In genomic region chr2:155133977-155134860, GRCm38 (mm10) we compare ENCODE assay signal across 8 mouse cellular contexts. TPM values are rescaled to one million over a fixed set of nuclear protein-coding genes. Genes with fewer than 3 reads are reported as not detected.
DNase-seq lines count a peak whose midpoint lies in the region; ATAC-seq and TF ChIP-seq lines count a peak whose summit lies in the region.

No protein-coding gene starts in this region.

- dilution Hi-C loops in CH12.LX (cut with MboI; ENCODE audit: extremely low pct_ligation_motif_present, extremely low pct_unique_long_range_greater_than_20kb, low sequenced_read_pairs) = no loop called here

- H3K4me3 ChIP-seq in heart, embryonic 10.5 days = peak overlapping the region; percentile 98
- H3K4me3 ChIP-seq in CH12.LX (replicated peaks in 1 of 3; ENCODE audit: low read depth in 2 of 3, low read length in 2 of 3, poor library complexity in 1 of 3) = peak overlapping the region; percentile 80 to 91 (median 84)
- H3K4me3 ChIP-seq in embryonic facial prominence, embryonic 11.5 days (ENCODE audit: low read depth, low read length) = peak overlapping the region; percentile 91
- peak overlapping the region; percentile 96 for H3K4me3 ChIP-seq in hindbrain, embryonic 10.5 days
- peak overlapping the region; percentile 91 for H3K4me3 ChIP-seq in lung, postnatal 0 days (ENCODE audit: low read depth, low read length)
- H3K4me3 ChIP-seq in spleen, adult 2 months (ENCODE audit: extremely low read depth, insufficient read depth, insufficient read length) = peak overlapping the region; percentile 95

- DNase-seq in heart, embryonic 10.5 days (ENCODE audit: low spot score) = peak; percentile 76
- DNase-seq in heart, adult 8-10 months (ENCODE audit: low spot score) = no peak
- peak; percentile 34 for DNase-seq in CH12.LX (ENCODE audit: extremely low read depth)
- DNase-seq in embryonic facial prominence, embryonic 11.5 days (ENCODE audit: low spot score) = peak; percentile 54
- no peak for DNase-seq in hindbrain, embryonic 10.5 days (ENCODE audit: low spot score)
- peak; percentile 36 for DNase-seq in lung, postnatal 0 days (ENCODE audit: low spot score)
- DNase-seq in spleen, adult 2 months (ENCODE audit: low read depth in 1 of 2, low spot score in 2 of 2) = peak in 1 of 2 experiments; percentile 16
- DNase-seq in right cerebral cortex, postnatal 36 days (ENCODE audit: low spot score in 2 of 2) = no peak

- TF ChIP-seq POLR2A in CH12.LX (IDR thresholded peaks at IDR 0.05; ENCODE audit: low read depth, low read length) = no peak
- no peak for TF ChIP-seq POLR2A in spleen, adult 2 months (IDR thresholded peaks at IDR 0.05; ENCODE audit: low read depth, low read length)

- no peak for TF ChIP-seq EP300 in CH12.LX (IDR thresholded peaks at IDR 0.05; ENCODE audit: low read length)
- TF ChIP-seq EP300 in lung, postnatal 0 days (IDR thresholded peaks at IDR 0.05) = no peak

- peaks cover 36% of the 10 kb centered on the region for H3K79me2 ChIP-seq in CH12.LX (replicated peaks; ENCODE audit: control insufficient read depth, extremely low read depth, insufficient read depth, poor library complexity, severe bottlenecking)

- H3K9me3 ChIP-seq in heart, embryonic 10.5 days = no peaks in the 10 kb centered on the region
- no peaks in the 10 kb centered on the region for H3K9me3 ChIP-seq in CH12.LX (replicated peaks; ENCODE audit: low read length)
- H3K9me3 ChIP-seq in embryonic facial prominence, embryonic 11.5 days (replicated peaks; ENCODE audit: control insufficient read depth, low read length) = no peaks in the 10 kb centered on the region
- no peaks in the 10 kb centered on the region for H3K9me3 ChIP-seq in hindbrain, embryonic 10.5 days
- H3K9me3 ChIP-seq in lung, postnatal 0 days (ENCODE audit: low read length) = no peaks in the 10 kb centered on the region

- peak overlapping the region; percentile 74 for H3K9ac ChIP-seq in CH12.LX (ENCODE audit: insufficient read depth, low read depth)
- H3K9ac ChIP-seq in embryonic facial prominence, embryonic 11.5 days (replicated peaks; ENCODE audit: low read length) = peak overlapping the region; percentile 94
- H3K9ac ChIP-seq in lung, postnatal 0 days (replicated peaks; ENCODE audit: low read depth) = peak overlapping the region; percentile 90

- no peaks in the 10 kb centered on the region for H3K27me3 ChIP-seq in heart, embryonic 10.5 days (ENCODE audit: insufficient read depth, poor library complexity, severe bottlenecking)
- H3K27me3 ChIP-seq in CH12.LX (replicated peaks) = no peaks in the 10 kb centered on the region
- H3K27me3 ChIP-seq in embryonic facial prominence, embryonic 11.5 days (ENCODE audit: control insufficient read depth, insufficient read depth, low read length) = no peaks in the 10 kb centered on the region
- H3K27me3 ChIP-seq in hindbrain, embryonic 10.5 days (ENCODE audit: insufficient read depth, poor library complexity, severe bottlenecking) = no peaks in the 10 kb centered on the region
- H3K27me3 ChIP-seq in lung, postnatal 0 days (replicated peaks; ENCODE audit: insufficient read depth, low read length) = no peaks in the 10 kb centered on the region
- no peaks in the 10 kb centered on the region for H3K27me3 ChIP-seq in spleen, adult 2 months (ENCODE audit: control insufficient read depth, insufficient read depth, low read length)

- under 1% methylated on average over 18 of the region's 18 CpGs for whole genome bisulfite sequencing in heart, embryonic 10.5 days
- 2% methylated on average over 18 of the region's 18 CpGs for WGBS in embryonic facial prominence, embryonic 11.5 days
- 1% methylated on average over 18 of the region's 18 CpGs for WGBS in hindbrain, embryonic 10.5 days
- WGBS in lung, postnatal 0 days = 0% methylated on average over 17 of the region's 18 CpGs
- WGBS in spleen, adult 2 months = under 1% methylated on average over 18 of the region's 18 CpGs

- H3K4me1 ChIP-seq in heart, embryonic 10.5 days = peaks cover 24% of the 10 kb centered on the region
- H3K4me1 ChIP-seq in CH12.LX (ENCODE audit: control insufficient read depth in 1 of 2, insufficient read depth in 2 of 2) = peaks cover 5 to 34% of the 10 kb centered on the region in 2 experiments
- no peaks in the 10 kb centered on the region for H3K4me1 ChIP-seq in embryonic facial prominence, embryonic 11.5 days (ENCODE audit: control insufficient read depth, insufficient read depth, low read length)
- H3K4me1 ChIP-seq in hindbrain, embryonic 10.5 days (replicated peaks) = peaks cover 28% of the 10 kb centered on the region
- H3K4me1 ChIP-seq in lung, postnatal 0 days (ENCODE audit: insufficient read depth, low read depth, low read length) = peaks cover 15% of the 10 kb centered on the region
- peaks cover 11% of the 10 kb centered on the region; the same call in 1 of the 2 replicates for H3K4me1 ChIP-seq in spleen, adult 2 months (ENCODE audit: control insufficient read depth, insufficient read depth, insufficient read length)

- TF ChIP-seq CTCF in CH12.LX (conservative IDR thresholded peaks at IDR 0.05 in 1 of 2, IDR thresholded peaks at IDR 0.05 in 1 of 2; ENCODE audit: low read depth in 2 of 2, low read length in 2 of 2) = no peak; a peak in 1 of 4 replicates
- TF ChIP-seq CTCF in lung, postnatal 0 days (IDR thresholded peaks at IDR 0.05) = no peak
- TF ChIP-seq CTCF in spleen, adult 2 months (IDR thresholded peaks at IDR 0.05; ENCODE audit: extremely low read depth, insufficient read depth, insufficient read length, insufficient replicate concordance) = no peak

- in situ Hi-C loops in CH12.LX (cut with MboI; ENCODE audit: low pct_ligation_motif_present, low pct_unique_long_range_greater_than_20kb, low sequenced_read_pairs) = no loop called here

- no peak for ATAC-seq in embryonic facial prominence, embryonic 11.5 days (replicated peaks; ENCODE audit: insufficient number of reproducible peaks, low FRiP score, low TSS enrichment, low read depth)
- no peak for ATAC-seq in lung, postnatal 0 days

- peaks cover 17% of the 10 kb centered on the region for H3K36me3 ChIP-seq in heart, embryonic 10.5 days
- H3K36me3 ChIP-seq in CH12.LX (replicated peaks in 1 of 2; ENCODE audit: control insufficient read depth in 1 of 2, insufficient read depth in 1 of 2, low read length in 1 of 2) = peaks cover 11 to 17% of the 10 kb centered on the region in 2 experiments
- H3K36me3 ChIP-seq in embryonic facial prominence, embryonic 11.5 days (replicated peaks; ENCODE audit: control insufficient read depth, insufficient read depth, low read depth, low read length) = peaks cover 5% of the 10 kb centered on the region; the same call in 1 of the 2 replicates
- H3K36me3 ChIP-seq in hindbrain, embryonic 10.5 days = peaks cover 19% of the 10 kb centered on the region
- peaks cover 7% of the 10 kb centered on the region; the same call in 1 of the 2 replicates for H3K36me3 ChIP-seq in lung, postnatal 0 days (ENCODE audit: insufficient read depth, low read length)
- peaks cover 5% of the 10 kb centered on the region for H3K36me3 ChIP-seq in spleen, adult 2 months (ENCODE audit: control insufficient read depth, insufficient read depth, low read length)

- peak overlapping the region; percentile 99 for H3K27ac ChIP-seq in heart, embryonic 10.5 days
- no peak overlapping the region; the same call in 1 of the 2 replicates for H3K27ac ChIP-seq in CH12.LX (ENCODE audit: insufficient read depth, low read depth)
- H3K27ac ChIP-seq in embryonic facial prominence, embryonic 11.5 days (replicated peaks; ENCODE audit: low read depth, low read length) = peak overlapping the region; percentile 72
- H3K27ac ChIP-seq in hindbrain, embryonic 10.5 days = peak overlapping the region; percentile 98
- H3K27ac ChIP-seq in lung, postnatal 0 days (ENCODE audit: low read length) = peak overlapping the region; percentile 89
- peak overlapping the region; percentile 86 for H3K27ac ChIP-seq in spleen, adult 2 months (ENCODE audit: insufficient read depth, low read length)

- peak overlapping the region; percentile 72 for H3K4me2 ChIP-seq in CH12.LX (ENCODE audit: insufficient read depth, low read depth, poor library complexity, severe bottlenecking)
- H3K4me2 ChIP-seq in embryonic facial prominence, embryonic 11.5 days (ENCODE audit: low read depth, low read length) = peak overlapping the region; percentile 54
- peak overlapping the region; percentile 65 for H3K4me2 ChIP-seq in lung, postnatal 0 days (replicated peaks; ENCODE audit: low read depth, low read length)

- no peak for TF ChIP-seq RAD21 in CH12.LX (IDR thresholded peaks at IDR 0.05; ENCODE audit: low read depth, low read length)

TF ChIP-seq in CH12.LX, 34 proteins besides CTCF, POLR2A, EP300 and RAD21 (continues in another document):
- no peak for TF ChIP-seq USF1 (IDR thresholded peaks at IDR 0.05; ENCODE audit: low read depth, low read length)
- no peak for TF ChIP-seq MEF2A (IDR thresholded peaks at IDR 0.05; ENCODE audit: borderline replicate concordance, low read depth, low read length)
- TF ChIP-seq KAT2A (IDR thresholded peaks at IDR 0.05; ENCODE audit: insufficient replicate concordance, low read length) = no peak
- TF ChIP-seq CHD1 (IDR thresholded peaks at IDR 0.05; ENCODE audit: low read depth, low read length) = no peak; the same call in 1 of the 2 replicates
- no peak for TF ChIP-seq MAZ (IDR thresholded peaks at IDR 0.05; ENCODE audit: low read depth, low read length)
- no peak for TF ChIP-seq E2F4 (IDR thresholded peaks at IDR 0.05; ENCODE audit: insufficient replicate concordance, low read depth, low read length)

RNA-seq across cellular contexts. Expression of gene Itch, which starts 0.9 kb away (rescaled TPM):
- 43.9 and 45.1 TPM in 2 replicates for polyA plus RNA-seq in heart, embryonic 10.5 days (2016; fragmentation: Nextera tagmentation; extraction: Ambion mirVana)
- 10 to 100 TPM; 25.2 to 27.8 (median 26.0) TPM for total RNA-seq in heart, adult 8-10 months (2022)
- 28.5 and 31.1 TPM in 2 replicates for total RNA-seq in CH12.LX (2012; rRNA removed)
- 46.6 and 51.4 TPM in 2 replicates for total RNA-seq in CH12.LX (2014; rRNA removed)
- polyA plus RNA-seq in CH12.LX (2012; ENCODE audit: insufficient read length, low read depth) = 23.0 and 25.3 TPM in 2 replicates
- 51.1 and 55.7 TPM in 2 replicates for polyA plus RNA-seq in embryonic facial prominence, embryonic 11.5 days (2014; fragmentation: Nextera tagmentation; extraction: Ambion mirVana)
- 50.9 and 55.8 TPM in 2 replicates for polyA plus RNA-seq in hindbrain, embryonic 10.5 days (2016; fragmentation: Nextera tagmentation; extraction: Ambion mirVana)
- 24.9 and 30.3 TPM in 2 replicates for polyA plus RNA-seq in lung, postnatal 0 days (2015; fragmentation: Nextera tagmentation; extraction: Ambion mirVana)
- 6.9 and 7.1 TPM in 2 replicates for polyA plus RNA-seq in spleen, adult 2 months (2012; rRNA removed)

RNA-seq across cellular contexts. Expression of gene Ahcy, which starts 59.9 kb away (rescaled TPM):
- polyA plus RNA-seq in heart, embryonic 10.5 days (2016; fragmentation: Nextera tagmentation; extraction: Ambion mirVana) = 74.0 and 80.8 TPM in 2 replicates
- total RNA-seq in heart, adult 8-10 months (2022) = 10 to 100 TPM; 13.0 to 14.9 (median 14.1) TPM
- 514 and 556 TPM in 2 replicates for total RNA-seq in CH12.LX (2012; rRNA removed)
- 529 and 543 TPM in 2 replicates for total RNA-seq in CH12.LX (2014; rRNA removed)
- polyA plus RNA-seq in CH12.LX (2012; ENCODE audit: insufficient read length, low read depth) = 364 and 444 TPM in 2 replicates
- 97.6 and 100.0 TPM in 2 replicates for polyA plus RNA-seq in embryonic facial prominence, embryonic 11.5 days (2014; fragmentation: Nextera tagmentation; extraction: Ambion mirVana)
- polyA plus RNA-seq in hindbrain, embryonic 10.5 days (2016; fragmentation: Nextera tagmentation; extraction: Ambion mirVana) = 85.0 and 105 TPM in 2 replicates
- polyA plus RNA-seq in lung, postnatal 0 days (2015; fragmentation: Nextera tagmentation; extraction: Ambion mirVana) = 13.3 and 14.4 TPM in 2 replicates
- polyA plus RNA-seq in spleen, adult 2 months (2012; rRNA removed) = 44.2 and 44.5 TPM in 2 replicates

Comparison
In these comparisons a context has a peak if more than half of its experiments do, and no peak if none do; other contexts are left out.
1. DNase-seq: peak in heart, embryonic 10.5 days (single experiment), CH12.LX (single experiment), embryonic facial prominence, embryonic 11.5 days (single experiment) and lung, postnatal 0 days (single experiment); none in heart, adult 8-10 months (single experiment), hindbrain, embryonic 10.5 days (single experiment) and right cerebral cortex, postnatal 36 days (0 of 2).
2. Peak in every context shown above with its lines, with median percentiles within 50 percentile points of each other: H3K4me3 ChIP-seq, H3K4me2 ChIP-seq and H3K9ac ChIP-seq.